In the genomic region with DNA sequence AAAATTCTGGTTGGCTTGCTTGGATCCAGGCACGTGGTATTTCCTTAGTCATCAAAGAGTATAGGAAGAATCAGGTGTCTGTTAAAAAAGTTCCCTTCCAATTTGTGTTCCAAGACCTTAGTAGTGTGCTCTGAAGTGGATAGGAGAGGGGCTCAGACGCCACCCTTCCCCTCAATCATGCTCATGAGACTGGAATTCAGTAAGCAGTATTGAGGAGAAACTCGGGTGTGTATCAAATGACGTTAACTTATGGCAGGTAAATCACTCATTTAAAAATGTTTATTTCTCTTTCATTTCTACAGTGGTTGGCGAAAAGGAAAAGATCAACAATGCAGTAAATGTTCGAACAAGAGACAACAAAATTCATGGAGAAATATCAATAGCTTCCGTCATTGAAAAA, we compare ENCODE assay signal across 8 mouse cellular contexts. TPM values are rescaled to one million over a fixed set of nuclear protein-coding genes. Genes with fewer than 3 reads are reported as not detected.
DNase-seq lines count a peak whose midpoint lies in the region; ATAC-seq and TF ChIP-seq lines count a peak whose summit lies in the region.

A gene (plus strand): TSS at position 301 of the 400 bp plus-strand sequence.

- no peak within 1 kb of the TSS for H3K9ac ChIP-seq in heart, embryonic 11.5 days (ENCODE audit: low read depth, low read length)
- no peak within 1 kb of the TSS for H3K9ac ChIP-seq in midbrain, embryonic 15.5 days

- H3K36me3 ChIP-seq in heart, embryonic 11.5 days (ENCODE audit: control insufficient read depth, insufficient read depth, low read length): peaks cover 2% of the 10 kb centered on the region; the same call in 1 of the 2 replicates
- peaks cover 7% of the 10 kb centered on the region; the same call in 1 of the 2 replicates for H3K36me3 ChIP-seq in midbrain, embryonic 15.5 days (replicated peaks)

- no peak within 1 kb of the TSS for H3K4me2 ChIP-seq in heart, embryonic 11.5 days
- no peak within 1 kb of the TSS for H3K4me2 ChIP-seq in midbrain, embryonic 15.5 days

- H3K4me1 ChIP-seq in heart, embryonic 11.5 days (ENCODE audit: control insufficient read depth, insufficient read depth, low read length): peaks cover 9% of the 10 kb centered on the region
- H3K4me1 ChIP-seq in midbrain, embryonic 15.5 days: peaks cover 19% of the 10 kb centered on the region

- H3K4me3 ChIP-seq in layer of hippocampus, adult 2 months: no peak within 1 kb of the TSS
- H3K4me3 ChIP-seq in heart, embryonic 11.5 days (ENCODE audit: low read depth, low read length): no peak within 1 kb of the TSS
- no peak within 1 kb of the TSS for H3K4me3 ChIP-seq in midbrain, embryonic 15.5 days

- H3K27me3 ChIP-seq in heart, embryonic 11.5 days (ENCODE audit: control insufficient read depth, insufficient read depth, low read length): no peaks in the 10 kb centered on the region
- H3K27me3 ChIP-seq in midbrain, embryonic 15.5 days (replicated peaks): no peaks in the 10 kb centered on the region

- no peak for ATAC-seq in heart, embryonic 11.5 days (replicated peaks; ENCODE audit: insufficient number of reproducible peaks, low FRiP score, low TSS enrichment)
- no peak for ATAC-seq in midbrain, embryonic 15.5 days (replicated peaks)

- DNase-seq in layer of hippocampus, adult 2 months (ENCODE audit: low spot score in 2 of 2): no peak
- DNase-seq in layer of hippocampus, adult 9-10 months (ENCODE audit: low spot score): no peak
- DNase-seq in adrenal gland, postnatal 4 days (ENCODE audit: low spot score in 2 of 2): no peak
- no peak for DNase-seq in layer of hippocampus, postnatal 36 days
- DNase-seq in retina, postnatal 1 day: no peak
- DNase-seq in ovary, postnatal 36 days (ENCODE audit: low spot score): no peak

- TF ChIP-seq CTCF in layer of hippocampus, adult 2 months (conservative IDR thresholded peaks at IDR 0.05): no peak

- H3K9me3 ChIP-seq in heart, embryonic 11.5 days (replicated peaks; ENCODE audit: control insufficient read depth, low read length): no peaks in the 10 kb centered on the region
- H3K9me3 ChIP-seq in midbrain, embryonic 15.5 days: no peaks in the 10 kb centered on the region

- no peak within 1 kb of the TSS for H3K27ac ChIP-seq in layer of hippocampus, adult 2 months
- no peak within 1 kb of the TSS for H3K27ac ChIP-seq in heart, embryonic 11.5 days (ENCODE audit: low read depth, low read length)
- H3K27ac ChIP-seq in midbrain, embryonic 15.5 days: no peak within 1 kb of the TSS

- WGBS in heart, embryonic 11.5 days (ENCODE audit: insufficient replicate concordance): 87% methylated on average over 7 of the region's 7 CpGs
- 92% methylated on average over 7 of the region's 7 CpGs for WGBS in midbrain, embryonic 15.5 days

RNA-seq across cellular contexts. Expression of the gene that starts here (rescaled TPM):
- 10 to 100 TPM; 41.3 to 48.2 TPM for total RNA-seq in layer of hippocampus, adult 2 months (2021)
- 10 to 100 TPM; 41.9 to 44.3 TPM for total RNA-seq in adrenal gland, postnatal 4 days (2021)
- 48.1 and 49.6 TPM in 2 replicates for polyA plus RNA-seq in heart, embryonic 11.5 days (2014; fragmentation: Nextera tagmentation; extraction: Ambion mirVana)
- total RNA-seq in layer of hippocampus, postnatal 36 days (2021): 10 to 100 TPM; 45.2 to 51.5 TPM
- 80.8 and 81.4 TPM in 2 replicates for polyA plus RNA-seq in midbrain, embryonic 15.5 days (2015; fragmentation: Nextera tagmentation; extraction: Ambion mirVana)
